Mouse (Mus musculus) stomach, postnatal 0 days (tissue): ENCODE results near the gene Rfx8. TPM values are rescaled to one million over a fixed set of nuclear protein-coding genes. Genes with fewer than 3 reads are reported as not detected.

Experiments
- ATAC-seq: fragments of 200-750 bp; cut with Nextera tagmentation; 2 replicates; pipeline ENCODE4 v1.8.0; 2017; ENCODE audit not compliant: low FRiP score, low TSS enrichment
- DNase-seq: peaks from one replicate; pipeline ENCODE4 v3.0.0-alpha.2; 2016; ENCODE audit warnings: low spot score
- H3K27ac ChIP-seq: fragments of 300-500 bp; sonication (generic); replicated peaks from 2 replicates; pipeline ENCODE4 v1.5.1; 2014; ENCODE audit warnings: mild to moderate bottlenecking, control low read depth
- H3K27me3 ChIP-seq: fragments of 300-500 bp; sonication (generic); 2 replicates; pipeline ENCODE4 v1.6.1; 2014; ENCODE audit warnings: low read length; ENCODE audit not compliant: control insufficient read depth, insufficient read depth
- H3K36me3 ChIP-seq: fragments of 300-500 bp; sonication (generic); 2 replicates; pipeline ENCODE4 v1.6.1; 2014; ENCODE audit warnings: low read length, mixed read lengths; ENCODE audit not compliant: control insufficient read depth, insufficient read depth
- H3K4me1 ChIP-seq: fragments of 300-500 bp; sonication (generic); replicated peaks from 2 replicates; pipeline ENCODE4 v1.6.1; 2014; ENCODE audit warnings: antibody characterized with exemption; ENCODE audit not compliant: control insufficient read depth, insufficient read depth
- H3K4me2 ChIP-seq: fragments of 300-500 bp; sonication (generic); replicated peaks from 2 replicates; pipeline ENCODE4 v1.6.1; 2014; ENCODE audit warnings: low read depth, mild to moderate bottlenecking, control low read depth, moderate library complexity
- H3K4me3 ChIP-seq: fragments of 300-500 bp; sonication (generic); 2 replicates; pipeline ENCODE4 v1.5.1; 2014; ENCODE audit warnings: low read depth, low read length, control low read depth
- H3K9ac ChIP-seq: fragments of 300-500 bp; sonication (generic); 2 replicates; pipeline ENCODE4 v1.6.1; 2014; ENCODE audit warnings: mild to moderate bottlenecking, low read length, control low read depth, mixed read lengths
- H3K9me3 ChIP-seq: fragments of 300-500 bp; sonication (generic); 2 replicates; pipeline ENCODE4 v1.6.1; 2016; ENCODE audit warnings: low read length; ENCODE audit not compliant: control insufficient read depth
- CTCF ChIP-seq: IDR thresholded peaks from 2 replicates; pipeline ENCODE4 v1.5.1; 2016; ENCODE audit warnings: antibody characterized with exemption, low read depth, mild to moderate bottlenecking, moderate library complexity
- EP300 ChIP-seq: optimal IDR thresholded peaks from 2 replicates; pipeline ENCODE3; 2016; ENCODE audit warnings: antibody characterized with exemption
- WGBS: fragments of 180-500 bp; shearing (Covaris S2); extraction: QIAGEN DNeasy Blood & Tissue Kit; methylation state at CpG from one replicate; pipeline ENCODE4 v1.1.7; 2014; 5-methylcytosine and 5-hydroxymethylcytosine counted together
- polyA plus RNA-seq: library from polyadenylated mRNA; unstranded; fragments of >200 nt; fragmentation: Nextera tagmentation; extraction: Ambion mirVana; gene quantifications from 2 replicates; pipeline ENCODE4 v1.2.1, GENCODE M21; 2015

Rfx8 gene
- polyA plus RNA-seq, 1 experiment from 2014 or later, result 0.06 TPM

DNA sequence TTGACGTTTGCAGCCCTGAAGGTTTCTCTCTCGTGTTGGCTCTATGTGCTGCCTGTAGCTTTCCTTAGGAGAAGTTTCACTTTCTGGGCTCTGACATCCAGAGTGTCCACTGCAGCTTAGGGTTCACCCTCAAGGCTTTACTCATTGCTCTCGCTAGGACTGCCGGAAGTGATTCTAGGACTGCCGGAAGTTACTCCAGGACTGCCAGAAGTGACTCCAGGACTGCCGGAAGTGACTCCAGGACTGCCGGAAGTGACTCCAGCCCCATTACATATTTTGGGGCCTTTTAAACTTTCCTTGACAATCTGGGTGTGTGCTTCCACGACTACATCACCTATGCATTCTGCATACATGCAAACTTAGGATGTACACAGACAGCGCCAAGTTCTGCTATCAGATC, 92.2 kb downstream of the Rfx8 start:
- Histone ChIP-seq H3K27me3 (no peaks in the 10 kb centered on the region), H3K9me3 (no peaks in the 10 kb centered on the region), H3K27ac (no peak overlapping the region), H3K4me2 (no peak overlapping the region), H3K36me3 (no peaks in the 10 kb centered on the region), H3K4me3 (no peak overlapping the region), H3K9ac (no peak overlapping the region), H3K4me1 (no peaks in the 10 kb centered on the region)
- TF ChIP-seq CTCF, result no peak
- no peak for ATAC-seq
- WGBS, result 75% methylated on average over 9 of the region's 9 CpGs
- DNase-seq, result no peak

DNA sequence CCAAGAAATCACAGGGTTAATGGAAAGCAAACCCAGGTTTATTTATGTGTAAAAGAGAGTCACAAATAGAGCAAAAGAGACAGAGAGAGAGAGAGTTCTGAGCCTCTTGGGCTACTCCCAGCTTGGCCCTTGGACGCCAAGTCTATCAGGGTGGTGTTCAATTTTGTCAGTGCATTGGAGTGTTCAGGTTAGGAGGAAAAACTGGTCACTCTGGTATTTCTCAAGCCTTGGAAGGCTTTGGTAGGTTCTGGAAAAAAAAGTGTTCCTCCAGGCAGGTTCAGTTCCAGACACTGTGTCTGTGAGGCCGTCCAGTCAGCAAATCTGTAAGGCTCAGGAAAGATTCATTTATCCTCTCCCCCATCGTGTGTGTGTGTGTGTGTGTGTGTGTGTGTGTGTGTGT, 95.3 kb downstream of the Rfx8 start:
- no peak for TF ChIP-seq EP300
- no peak for TF ChIP-seq CTCF
- Histone ChIP-seq H3K4me2 (no peak overlapping the region), H3K9ac (no peak overlapping the region), H3K27ac (no peak overlapping the region), H3K36me3 (no peaks in the 10 kb centered on the region), H3K4me3 (no peak overlapping the region), H3K27me3 (no peaks in the 10 kb centered on the region), H3K9me3 (no peaks in the 10 kb centered on the region), H3K4me1 (no peaks in the 10 kb centered on the region)
- ATAC-seq (0 out of 2 replicates have a peak, but pooled peaks have one; percentile 15), DNase-seq (no peak)
- WGBS, result 17% methylated on average over 3 of the region's 3 CpGs

DNA sequence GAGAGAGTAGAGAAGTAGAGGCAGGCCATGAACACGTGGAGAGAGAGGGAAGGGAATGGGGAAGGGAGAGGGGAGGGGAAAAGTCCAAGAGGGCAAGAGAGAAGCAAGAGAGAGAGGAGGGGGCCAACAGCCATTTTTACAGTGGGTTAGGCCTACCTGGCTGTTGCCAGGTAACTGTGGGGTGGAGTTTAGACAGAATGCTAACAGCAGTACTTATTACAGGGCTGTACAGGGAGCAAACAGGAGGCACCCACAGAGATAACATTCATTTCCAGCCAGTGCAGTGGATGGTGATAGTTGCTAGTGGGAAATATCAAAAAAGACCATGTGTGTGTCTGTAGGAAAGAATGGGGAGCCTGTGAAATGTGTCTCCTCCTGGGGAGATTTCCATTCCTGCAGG, 97.1 kb downstream of the Rfx8 start:
- TF ChIP-seq EP300, result no peak
- H3K9me3 ChIP-seq, result no peaks in the 10 kb centered on the region
- H3K4me3 ChIP-seq, result no peak overlapping the region
- DNase-seq (no peak), ATAC-seq (peak; percentile 57; the same call in 1 of the 2 replicates)
- H3K27me3 ChIP-seq, result no peaks in the 10 kb centered on the region
- H3K9ac ChIP-seq, result no peak overlapping the region
- H3K36me3 ChIP-seq, result no peaks in the 10 kb centered on the region
- 35% methylated on average over 1 of the region's 1 CpGs for WGBS
- no peak overlapping the region for H3K4me2 ChIP-seq
- H3K27ac ChIP-seq, result no peak overlapping the region
- H3K4me1 ChIP-seq, result no peaks in the 10 kb centered on the region

DNA sequence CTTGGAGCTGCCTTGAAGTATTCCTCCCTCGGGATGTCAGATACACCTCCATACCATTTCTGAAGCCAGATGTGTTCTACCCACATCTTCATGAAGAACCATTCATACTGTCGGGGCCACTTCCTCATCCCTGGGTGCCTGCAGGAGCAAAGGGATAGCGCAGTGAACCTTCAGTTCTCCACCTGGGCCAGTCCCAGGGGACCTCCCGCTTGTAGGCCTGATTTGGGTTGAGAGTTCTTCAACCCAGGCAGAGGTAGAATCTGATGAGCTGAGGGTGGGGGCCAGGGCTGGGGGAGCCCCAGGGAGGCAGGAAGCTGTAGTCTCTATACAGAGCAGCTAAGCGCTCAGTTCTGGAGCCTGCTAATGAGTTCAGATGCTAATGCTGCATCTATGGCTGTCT, 97.7 kb downstream of the Rfx8 start:
- H3K9me3 ChIP-seq, result no peaks in the 10 kb centered on the region
- H3K27ac ChIP-seq, result no peak overlapping the region
- TF ChIP-seq EP300, result no peak
- TF ChIP-seq CTCF, result no peak
- no peaks in the 10 kb centered on the region for H3K27me3 ChIP-seq
- ATAC-seq, result no peak
- H3K4me1 ChIP-seq, result no peaks in the 10 kb centered on the region
- WGBS, result 90% methylated on average over 5 of the region's 5 CpGs
- no peak overlapping the region for H3K4me3 ChIP-seq
- H3K9ac ChIP-seq, result no peak overlapping the region
- no peaks in the 10 kb centered on the region for H3K36me3 ChIP-seq
- no peak overlapping the region for H3K4me2 ChIP-seq
- no peak for DNase-seq

DNA sequence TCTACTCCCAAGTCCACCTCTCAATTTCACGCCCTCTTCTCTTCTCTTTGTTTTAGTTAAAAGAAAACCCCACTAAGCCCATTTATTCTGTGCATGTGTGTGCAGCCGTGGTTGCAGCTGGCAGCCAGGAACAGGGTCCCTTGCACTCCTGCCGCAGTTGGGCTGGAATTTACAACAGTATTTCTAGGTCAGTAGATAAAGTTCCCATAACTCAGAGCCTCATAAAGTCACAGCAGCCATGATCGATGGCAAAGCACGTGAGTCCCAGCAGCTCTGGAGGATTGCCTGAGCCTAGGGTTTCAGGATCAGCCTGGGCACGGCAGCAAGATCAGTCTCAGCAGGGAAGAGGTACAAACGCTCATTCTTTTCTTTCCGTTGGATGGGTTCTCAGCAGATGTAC, 102.3 kb downstream of the Rfx8 start:
- H3K4me2 ChIP-seq, result no peak overlapping the region
- TF ChIP-seq CTCF (no peak), EP300 (no peak)

DNA sequence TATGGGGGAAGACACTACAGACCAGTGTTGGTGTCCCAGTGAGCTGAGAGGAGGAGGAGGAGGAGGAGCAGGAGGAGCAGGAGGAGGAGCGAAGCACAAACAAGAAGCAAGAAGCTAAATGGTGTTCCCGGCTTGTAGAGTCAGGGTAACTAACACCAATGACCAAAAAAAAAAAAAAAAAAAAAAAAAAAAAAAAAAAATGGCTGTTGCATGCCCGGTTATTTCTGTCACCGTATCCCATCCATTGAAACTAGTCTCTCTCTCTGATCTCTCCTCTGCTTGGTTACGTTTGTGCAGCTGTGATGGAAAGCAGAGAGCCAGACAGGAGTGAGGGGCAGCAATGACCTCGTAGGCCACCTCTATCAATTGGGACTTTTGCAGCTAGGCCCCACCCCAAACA, 105.3 kb downstream of the Rfx8 start:
- Histone ChIP-seq H3K36me3 (no peaks in the 10 kb centered on the region), H3K9me3 (no peaks in the 10 kb centered on the region), H3K27ac (no peak overlapping the region), H3K9ac (no peak overlapping the region), H3K4me2 (no peak overlapping the region), H3K4me3 (no peak overlapping the region), H3K4me1 (no peaks in the 10 kb centered on the region), H3K27me3 (no peaks in the 10 kb centered on the region)
- TF ChIP-seq CTCF (no peak), EP300 (no peak)
- no peak for ATAC-seq
- 63% methylated on average over 6 of the region's 6 CpGs for WGBS
- no peak for DNase-seq

More for the DNA sequence above, 102.3 kb downstream of the Rfx8 start:
- H3K36me3 ChIP-seq, result no peaks in the 10 kb centered on the region
- H3K4me1 ChIP-seq, result no peaks in the 10 kb centered on the region
- no peak for DNase-seq
- H3K4me3 ChIP-seq, result no peak overlapping the region
- WGBS, result 32% methylated on average over 8 of the region's 8 CpGs
- no peak overlapping the region for H3K9ac ChIP-seq
- H3K27ac ChIP-seq, result no peak overlapping the region
- H3K27me3 ChIP-seq, result no peaks in the 10 kb centered on the region
- H3K9me3 ChIP-seq, result no peaks in the 10 kb centered on the region
- no peak for ATAC-seq

Other genes with a start within 250 kb of the Rfx8 start
- 5.3 and 7.3 TPM in 2 replicates for gene Tbc1d8, start 242.2 kb downstream of the Rfx8 start, polyA plus RNA-seq
- 11.1 and 12.3 TPM in 2 replicates for gene Cnot11, start 186.0 kb downstream of the Rfx8 start, polyA plus RNA-seq
- 30.2 and 33.5 TPM in 2 replicates for gene Rnf149, start 143.6 kb downstream of the Rfx8 start, polyA plus RNA-seq
- gene Creg2, start 69.5 kb downstream of the Rfx8 start, polyA plus RNA-seq, result 0.22 and 0.30 TPM in 2 replicates
- gene Gm3646, start 84.3 kb upstream of the Rfx8 start, polyA plus RNA-seq, result 1.3 and 1.4 TPM in 2 replicates
- gene Map4k4, start 179.9 kb upstream of the Rfx8 start, polyA plus RNA-seq, result 8.5 and 10.1 TPM in 2 replicates